Mouse (Mus musculus): ENCODE measurements at regions not wholly inside any gene's neighbourhood (a gene's known extent, or its start where the extent isn't known, plus 50 kb on each side); places are given as distances from the start of the nearest gene placed in this dataset.
A peak's percentile ranks its signal among the peaks of the same experiment; 100 is the strongest.

- ATAC-seq (replicated peaks; ENCODE audit: insufficient number of reproducible peaks, low FRiP score, low TSS enrichment, low read depth), result no peak
- no peaks in the 10 kb centered on the region for H3K36me3 ChIP-seq (replicated peaks; ENCODE audit: control insufficient read depth, insufficient read depth, low read depth, low read length)
- no peak overlapping the region for H3K9ac ChIP-seq (replicated peaks; ENCODE audit: low read length)
- no peak overlapping the region for H3K4me2 ChIP-seq (ENCODE audit: low read depth, low read length)
- no peak for DNase-seq (ENCODE audit: low spot score)
- H3K27me3 ChIP-seq (ENCODE audit: control insufficient read depth, insufficient read depth, low read length), result no peaks in the 10 kb centered on the region
- no peaks in the 10 kb centered on the region for H3K4me1 ChIP-seq (ENCODE audit: control insufficient read depth, insufficient read depth, low read length)
- 81% methylated on average over 3 of the region's 3 CpGs for WGBS
- H3K27ac ChIP-seq (replicated peaks; ENCODE audit: low read depth, low read length), result no peak overlapping the region
- no peaks in the 10 kb centered on the region for H3K9me3 ChIP-seq (replicated peaks; ENCODE audit: control insufficient read depth, low read length)
- no peak overlapping the region for H3K4me3 ChIP-seq (ENCODE audit: low read depth, low read length)
Observed at GRCm38 (mm10) chr3:79996803-79997202, 112.5 kb downstream of the Fam198b start.

GRCm38 (mm10) chr3:80002335-80002734 lies 118.0 kb downstream of the Fam198b start:
- Histone ChIP-seq H3K4me3 (ENCODE audit: low read depth, low read length) (no peak overlapping the region), H3K4me1 (ENCODE audit: control insufficient read depth, insufficient read depth, low read length) (no peaks in the 10 kb centered on the region), H3K4me2 (ENCODE audit: low read depth, low read length) (no peak overlapping the region), H3K27ac (replicated peaks; ENCODE audit: low read depth, low read length) (no peak overlapping the region), H3K27me3 (ENCODE audit: control insufficient read depth, insufficient read depth, low read length) (no peaks in the 10 kb centered on the region), H3K9ac (replicated peaks; ENCODE audit: low read length) (no peak overlapping the region), H3K36me3 (replicated peaks; ENCODE audit: control insufficient read depth, insufficient read depth, low read depth, low read length) (no peaks in the 10 kb centered on the region), H3K9me3 (replicated peaks; ENCODE audit: control insufficient read depth, low read length) (no peaks in the 10 kb centered on the region)
- WGBS, result 83% methylated on average over 6 of the region's 6 CpGs
- ATAC-seq (replicated peaks; ENCODE audit: insufficient number of reproducible peaks, low FRiP score, low TSS enrichment, low read depth) (no peak), DNase-seq (ENCODE audit: low spot score) (no peak)

DNA sequence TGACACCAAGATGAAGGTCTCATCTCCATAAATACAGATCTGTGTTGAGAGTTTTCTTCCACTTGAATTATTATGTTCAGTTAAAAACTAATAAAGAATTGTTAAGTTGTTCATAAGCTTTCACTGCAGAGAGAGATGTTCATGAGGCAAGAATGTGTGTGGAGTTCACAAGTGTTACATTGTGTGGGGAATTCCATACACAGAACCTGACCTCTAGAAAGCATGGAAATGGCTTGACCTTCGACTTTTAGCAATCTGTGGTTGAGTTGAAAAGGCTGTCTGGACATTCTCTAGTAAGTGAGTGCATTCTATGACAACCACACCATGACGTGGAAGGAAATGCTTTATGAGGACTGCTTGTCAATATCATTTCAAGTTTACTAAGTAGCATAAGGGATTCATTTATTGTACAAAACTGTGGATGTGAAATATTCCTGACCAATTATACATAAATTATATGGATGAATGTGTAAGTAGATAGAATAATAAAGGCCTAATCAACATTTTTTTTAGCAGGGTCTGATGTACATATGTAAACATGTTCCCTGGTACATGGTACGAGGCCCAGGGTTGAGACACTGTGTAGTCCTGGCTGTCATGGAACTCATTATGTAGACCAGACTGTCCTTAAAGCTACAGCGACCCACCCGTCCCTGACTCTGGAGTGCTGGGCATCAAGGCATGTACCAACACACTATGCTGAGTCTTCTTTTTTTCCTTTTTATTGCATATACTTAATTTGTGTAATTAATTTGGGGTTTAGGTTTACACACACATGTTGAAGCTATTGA lies 119.2 kb downstream of the Fam198b start:
- no peaks in the 10 kb centered on the region for H3K27me3 ChIP-seq (ENCODE audit: control insufficient read depth, insufficient read depth, low read length)
- H3K27ac ChIP-seq (replicated peaks; ENCODE audit: low read depth, low read length), result no peak overlapping the region
- no peaks in the 10 kb centered on the region for H3K36me3 ChIP-seq (replicated peaks; ENCODE audit: control insufficient read depth, insufficient read depth, low read depth, low read length)
- H3K4me3 ChIP-seq (ENCODE audit: low read depth, low read length), result no peak overlapping the region
- H3K9ac ChIP-seq (replicated peaks; ENCODE audit: low read length), result no peak overlapping the region
- DNase-seq (ENCODE audit: low spot score), result peak; percentile 25
- WGBS, result 65% methylated on average over 5 of the region's 5 CpGs
- H3K9me3 ChIP-seq (replicated peaks; ENCODE audit: control insufficient read depth, low read length), result no peaks in the 10 kb centered on the region
- no peak overlapping the region for H3K4me2 ChIP-seq (ENCODE audit: low read depth, low read length)
- H3K4me1 ChIP-seq (ENCODE audit: control insufficient read depth, insufficient read depth, low read length), result no peaks in the 10 kb centered on the region
- no peak for ATAC-seq (replicated peaks; ENCODE audit: insufficient number of reproducible peaks, low FRiP score, low TSS enrichment, low read depth)

- H3K27me3 ChIP-seq (ENCODE audit: control insufficient read depth, insufficient read depth, low read length), result no peaks in the 10 kb centered on the region
- no peak overlapping the region for H3K4me3 ChIP-seq (ENCODE audit: low read depth, low read length)
- H3K4me1 ChIP-seq (ENCODE audit: control insufficient read depth, insufficient read depth, low read length), result no peaks in the 10 kb centered on the region
- no peaks in the 10 kb centered on the region for H3K36me3 ChIP-seq (replicated peaks; ENCODE audit: control insufficient read depth, insufficient read depth, low read depth, low read length)
- no peak for DNase-seq (ENCODE audit: low spot score)
- ATAC-seq (replicated peaks; ENCODE audit: insufficient number of reproducible peaks, low FRiP score, low TSS enrichment, low read depth), result no peak
- H3K9me3 ChIP-seq (replicated peaks; ENCODE audit: control insufficient read depth, low read length), result no peaks in the 10 kb centered on the region
- no peak overlapping the region for H3K27ac ChIP-seq (replicated peaks; ENCODE audit: low read depth, low read length)
- no peak overlapping the region for H3K9ac ChIP-seq (replicated peaks; ENCODE audit: low read length)
- no peak overlapping the region for H3K4me2 ChIP-seq (ENCODE audit: low read depth, low read length)
- 73% methylated on average over 3 of the region's 3 CpGs for WGBS
Observed at GRCm38 (mm10) chr3:80004556-80004955, 120.2 kb downstream of the Fam198b start.

DNA sequence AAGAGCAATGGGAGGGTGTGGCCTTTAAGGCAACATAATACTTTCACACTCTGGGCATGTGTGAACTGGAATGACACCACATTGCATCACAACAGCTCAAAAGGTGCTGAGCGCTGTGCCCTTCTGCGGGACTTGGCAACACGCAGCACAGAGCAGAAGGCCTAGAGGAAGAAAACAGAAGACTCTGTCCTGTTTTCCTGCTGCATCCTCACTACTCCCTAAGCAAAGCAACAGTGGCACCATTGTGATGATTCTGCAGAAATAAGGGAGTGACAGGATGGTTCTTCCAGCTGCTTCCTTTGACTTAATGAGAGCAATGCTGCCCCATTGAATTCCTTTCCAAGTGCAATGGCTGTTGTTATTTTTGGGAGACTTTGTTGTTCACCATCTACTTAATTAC lies 120.6 kb downstream of the Fam198b start:
- DNase-seq (ENCODE audit: low spot score) (no peak), ATAC-seq (replicated peaks; ENCODE audit: insufficient number of reproducible peaks, low FRiP score, low TSS enrichment, low read depth) (no peak)
- 59% methylated on average over 3 of the region's 3 CpGs for WGBS
- Histone ChIP-seq H3K27me3 (ENCODE audit: control insufficient read depth, insufficient read depth, low read length) (no peaks in the 10 kb centered on the region), H3K27ac (replicated peaks; ENCODE audit: low read depth, low read length) (no peak overlapping the region), H3K4me3 (ENCODE audit: low read depth, low read length) (no peak overlapping the region), H3K4me2 (ENCODE audit: low read depth, low read length) (no peak overlapping the region), H3K9ac (replicated peaks; ENCODE audit: low read length) (no peak overlapping the region), H3K36me3 (replicated peaks; ENCODE audit: control insufficient read depth, insufficient read depth, low read depth, low read length) (no peaks in the 10 kb centered on the region), H3K4me1 (ENCODE audit: control insufficient read depth, insufficient read depth, low read length) (no peaks in the 10 kb centered on the region), H3K9me3 (replicated peaks; ENCODE audit: control insufficient read depth, low read length) (no peaks in the 10 kb centered on the region)

DNA sequence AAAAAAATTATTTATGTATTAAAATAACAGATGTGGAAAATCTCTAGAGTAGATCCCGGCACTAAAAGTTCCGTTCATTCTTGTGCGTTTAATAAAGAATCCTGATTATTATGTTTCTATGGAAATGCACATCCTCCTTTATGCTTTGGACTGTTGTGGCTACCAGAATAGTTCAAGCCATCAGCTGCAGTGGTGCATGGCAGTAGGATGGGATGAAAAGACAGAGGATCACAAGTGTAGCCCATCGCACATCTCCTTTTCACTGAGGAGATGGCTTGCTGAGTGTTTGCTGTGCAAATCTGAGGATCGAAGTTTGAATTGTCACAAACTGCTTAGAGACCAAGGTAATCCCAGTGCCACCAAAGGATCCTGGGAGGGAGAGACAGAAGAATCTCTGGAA lies 121.0 kb downstream of the Fam198b start:
- Histone ChIP-seq H3K4me1 (ENCODE audit: control insufficient read depth, insufficient read depth, low read length) (no peaks in the 10 kb centered on the region), H3K9me3 (replicated peaks; ENCODE audit: control insufficient read depth, low read length) (no peaks in the 10 kb centered on the region), H3K9ac (replicated peaks; ENCODE audit: low read length) (no peak overlapping the region), H3K27me3 (ENCODE audit: control insufficient read depth, insufficient read depth, low read length) (no peaks in the 10 kb centered on the region), H3K27ac (replicated peaks; ENCODE audit: low read depth, low read length) (no peak overlapping the region), H3K4me2 (ENCODE audit: low read depth, low read length) (no peak overlapping the region), H3K36me3 (replicated peaks; ENCODE audit: control insufficient read depth, insufficient read depth, low read depth, low read length) (no peaks in the 10 kb centered on the region), H3K4me3 (ENCODE audit: low read depth, low read length) (no peak overlapping the region)
- ATAC-seq (replicated peaks; ENCODE audit: insufficient number of reproducible peaks, low FRiP score, low TSS enrichment, low read depth), result no peak
- WGBS, result 92% methylated on average over 5 of the region's 5 CpGs
- no peak for DNase-seq (ENCODE audit: low spot score)

GRCm38 (mm10) chr3:80006263-80006662 lies 121.9 kb downstream of the Fam198b start:
- 89% methylated on average over 5 of the region's 5 CpGs for WGBS
- no peaks in the 10 kb centered on the region for H3K36me3 ChIP-seq (replicated peaks; ENCODE audit: control insufficient read depth, insufficient read depth, low read depth, low read length)

DNA sequence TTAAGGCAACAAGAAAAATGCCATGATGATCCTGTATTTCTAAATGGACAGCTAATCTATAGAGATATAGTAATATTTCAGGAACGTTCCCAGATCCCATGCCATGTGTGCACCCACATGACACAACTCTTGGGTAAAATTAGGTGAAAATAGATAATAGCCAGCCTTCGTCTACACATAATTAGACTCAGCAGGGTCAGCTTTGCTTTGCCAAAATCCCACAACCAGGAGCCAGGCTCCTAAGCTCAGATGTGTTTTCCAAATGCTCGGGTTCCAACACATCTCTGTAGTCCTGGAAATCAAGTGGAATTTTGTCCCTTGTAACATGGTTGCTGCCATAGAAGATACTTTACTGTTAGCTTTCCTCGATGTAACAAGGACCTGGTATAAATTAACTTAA lies 122.7 kb downstream of the Fam198b start:
- 79% methylated on average over 4 of the region's 4 CpGs for WGBS
- Histone ChIP-seq H3K4me3 (ENCODE audit: low read depth, low read length) (no peak overlapping the region), H3K9ac (replicated peaks; ENCODE audit: low read length) (no peak overlapping the region), H3K27me3 (ENCODE audit: control insufficient read depth, insufficient read depth, low read length) (no peaks in the 10 kb centered on the region), H3K4me1 (ENCODE audit: control insufficient read depth, insufficient read depth, low read length) (no peaks in the 10 kb centered on the region), H3K9me3 (replicated peaks; ENCODE audit: control insufficient read depth, low read length) (no peaks in the 10 kb centered on the region), H3K4me2 (ENCODE audit: low read depth, low read length) (no peak overlapping the region), H3K27ac (replicated peaks; ENCODE audit: low read depth, low read length) (no peak overlapping the region), H3K36me3 (replicated peaks; ENCODE audit: control insufficient read depth, insufficient read depth, low read depth, low read length) (no peaks in the 10 kb centered on the region)
- ATAC-seq (replicated peaks; ENCODE audit: insufficient number of reproducible peaks, low FRiP score, low TSS enrichment, low read depth) (no peak), DNase-seq (ENCODE audit: low spot score) (no peak)

More at GRCm38 (mm10) chr3:80006263-80006662, 121.9 kb downstream of the Fam198b start:
- Histone ChIP-seq H3K27ac (replicated peaks; ENCODE audit: low read depth, low read length) (no peak overlapping the region), H3K9ac (replicated peaks; ENCODE audit: low read length) (no peak overlapping the region), H3K4me3 (ENCODE audit: low read depth, low read length) (no peak overlapping the region), H3K4me2 (ENCODE audit: low read depth, low read length) (no peak overlapping the region), H3K4me1 (ENCODE audit: control insufficient read depth, insufficient read depth, low read length) (no peaks in the 10 kb centered on the region), H3K27me3 (ENCODE audit: control insufficient read depth, insufficient read depth, low read length) (no peaks in the 10 kb centered on the region), H3K9me3 (replicated peaks; ENCODE audit: control insufficient read depth, low read length) (no peaks in the 10 kb centered on the region)
- DNase-seq (ENCODE audit: low spot score) (no peak), ATAC-seq (replicated peaks; ENCODE audit: insufficient number of reproducible peaks, low FRiP score, low TSS enrichment, low read depth) (no peak)

Data from embryonic facial prominence, embryonic 11.5 days (tissue).